Mouse (Mus musculus) forebrain, postnatal 0 days (tissue): ENCODE results near the gene Sox14. TPM values are rescaled to one million over a fixed set of nuclear protein-coding genes. Genes with fewer than 3 reads are reported as not detected.
A peak's percentile ranks its signal among the peaks of the same experiment; 100 is the strongest.

Experiments used
- ATAC-seq: fragments of 200-750 bp; cut with Nextera tagmentation; 2 replicates; pipeline ENCODE4 v1.8.0; 2017; ENCODE audit warnings: mild to moderate bottlenecking, moderate library complexity
- DNase-seq: peaks from one replicate; pipeline ENCODE4 v3.0.0-alpha.2; 2015
- H3K27ac ChIP-seq: fragments of 300-500 bp; sonication (generic); 2 replicates; pipeline ENCODE4 v1.5.1; 2014; ENCODE audit warnings: low read depth, mild to moderate bottlenecking, antibody characterized with exemption, low read length, moderate library complexity, mixed read lengths
- H3K27me3 ChIP-seq: fragments of 300-500 bp; sonication (generic); 2 replicates; pipeline ENCODE4 v1.6.1; 2014; ENCODE audit warnings: mild to moderate bottlenecking, low read length, mixed read lengths; ENCODE audit not compliant: insufficient read depth
- H3K36me3 ChIP-seq: fragments of 300-500 bp; sonication (generic); 2 replicates; pipeline ENCODE4 v1.6.1; 2014; ENCODE audit warnings: mild to moderate bottlenecking, moderate library complexity; ENCODE audit not compliant: insufficient read depth
- H3K4me1 ChIP-seq: fragments of 300-500 bp; sonication (generic); 2 replicates; pipeline ENCODE4 v1.6.1; 2014; ENCODE audit warnings: antibody characterized with exemption; ENCODE audit not compliant: insufficient read depth
- H3K4me2 ChIP-seq: fragments of 300-500 bp; sonication (generic); 2 replicates; pipeline ENCODE4 v1.6.1; 2014; ENCODE audit warnings: low read depth, mild to moderate bottlenecking, moderate library complexity
- H3K4me3 ChIP-seq: fragments of 300-500 bp; sonication (generic); 2 replicates; pipeline ENCODE4 v1.5.1; 2014; ENCODE audit warnings: low read depth, low read length, mixed read lengths
- H3K9ac ChIP-seq: fragments of 300-500 bp; sonication (generic); 2 replicates; pipeline ENCODE4 v1.6.1; 2014; ENCODE audit warnings: mild to moderate bottlenecking
- H3K9me3 ChIP-seq: fragments of 300-500 bp; sonication (generic); 2 replicates; pipeline ENCODE4 v1.6.1; 2016; ENCODE audit warnings: low read length
- CTCF ChIP-seq: sonication (generic); IDR thresholded peaks from 2 replicates; pipeline ENCODE4 v1.5.1; 2016; ENCODE audit warnings: antibody characterized with exemption, control low read depth, low read depth
- WGBS: fragments of 180-500 bp; shearing (Covaris S2); extraction: QIAGEN DNeasy Blood & Tissue Kit; methylation state at CpG from one replicate; pipeline ENCODE4 v1.1.7; 2014; 5-methylcytosine and 5-hydroxymethylcytosine counted together
- polyA plus RNA-seq: library from polyadenylated mRNA; unstranded; fragments of >200 nt; fragmentation: Nextera tagmentation; extraction: Ambion mirVana; gene quantifications from 2 replicates; pipeline ENCODE4 v1.2.1, GENCODE M21; 2015
- total RNA-seq: library from RNA; depleted of rRNA; stranded (reverse); fragments of >200 nt; gene quantifications from 2 replicates; pipeline ENCODE4 v1.2.3, GENCODE M21; 2014; rRNA removed

Gene Sox14
- total RNA-seq, result 1.2 and 2.0 TPM in 2 replicates
- polyA plus RNA-seq, result 0.39 and 2.1 TPM in 2 replicates

DNA sequence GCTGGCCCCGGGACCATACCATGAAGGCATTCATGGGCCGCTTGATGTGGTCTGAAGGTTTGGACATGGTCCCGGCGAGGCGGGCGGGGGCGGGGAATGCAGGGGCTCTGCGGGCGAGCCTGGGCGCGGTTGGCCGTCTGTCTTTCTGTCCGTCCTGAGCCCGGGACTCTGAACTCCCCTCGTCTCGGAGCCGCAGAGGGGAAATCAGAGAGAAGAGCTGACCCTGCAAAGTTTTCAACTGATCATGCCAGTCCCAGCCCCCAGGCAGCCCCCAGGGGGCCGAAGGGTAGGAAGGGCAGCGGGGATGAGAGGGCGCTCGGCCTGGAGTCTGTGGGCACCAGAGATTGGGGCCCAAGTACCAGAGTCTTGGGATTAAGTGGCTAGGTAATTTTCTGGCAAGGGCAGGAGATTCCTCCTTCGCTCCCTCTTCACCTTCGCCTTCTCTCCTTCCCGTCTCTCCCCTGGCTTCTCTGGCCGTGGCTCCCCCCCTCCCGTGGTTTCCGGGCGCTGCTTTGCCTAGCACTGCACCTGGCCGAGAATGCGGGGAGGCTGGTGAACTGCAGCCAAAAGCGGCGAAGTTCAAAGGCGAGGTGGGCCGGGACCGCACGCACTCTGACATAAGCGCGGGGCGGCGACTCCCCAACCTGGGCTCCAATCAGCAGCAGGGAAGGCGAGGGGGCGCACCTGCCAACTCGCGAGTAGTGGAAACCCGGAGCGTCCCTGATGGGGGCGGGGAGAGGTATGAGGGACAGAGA lies at the start of gene Sox14:
TSS of gene Sox14 (minus strand) at position 553 of the 755 bp plus-strand sequence.
- WGBS, result 3% methylated on average over 47 of the region's 47 CpGs
- DNase-seq (no peak), ATAC-seq (no peak)
- Histone ChIP-seq H3K36me3 (no peaks in the 10 kb centered on the region), H3K27me3 (peaks cover 93% of the 10 kb centered on the region), H3K9ac (no peak within 1 kb of the TSS), H3K4me2 (peak within 1 kb of the TSS; percentile 44), H3K9me3 (no peaks in the 10 kb centered on the region), H3K4me1 (no peaks in the 10 kb centered on the region), H3K4me3 (peak within 1 kb of the TSS; percentile 25), H3K27ac (no peak within 1 kb of the TSS)
- TF ChIP-seq CTCF, result no peak

DNA sequence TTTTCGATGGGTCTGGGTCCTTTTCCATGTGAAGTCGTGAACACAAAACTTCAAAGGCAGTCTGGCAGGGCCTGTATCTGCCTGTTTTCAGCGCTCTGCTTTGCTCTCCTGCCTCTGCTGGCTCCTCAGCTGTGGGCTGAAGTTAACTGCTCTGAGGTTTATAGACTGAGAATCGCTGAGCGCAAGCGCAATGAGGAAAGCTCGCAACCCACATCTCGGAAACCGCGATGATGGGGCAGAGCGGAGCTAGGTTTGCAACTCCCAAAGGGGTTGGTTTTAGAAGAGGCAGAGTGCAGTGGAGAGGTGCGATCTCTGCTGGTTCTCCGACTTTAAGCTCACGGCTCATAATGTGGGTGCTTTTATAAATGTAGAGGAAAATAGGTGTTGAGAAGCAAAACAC lies 3.3 kb upstream of the Sox14 start:
- no peak for TF ChIP-seq CTCF
- Histone ChIP-seq H3K9ac (no peak overlapping the region), H3K4me3 (no peak overlapping the region), H3K4me1 (no peaks in the 10 kb centered on the region), H3K36me3 (no peaks in the 10 kb centered on the region), H3K27ac (no peak overlapping the region), H3K9me3 (no peaks in the 10 kb centered on the region), H3K4me2 (no peak overlapping the region), H3K27me3 (peaks cover 62% of the 10 kb centered on the region)
- no peak for ATAC-seq
- peak; percentile 36 for DNase-seq
- WGBS, result 6% methylated on average over 14 of the region's 14 CpGs

DNA sequence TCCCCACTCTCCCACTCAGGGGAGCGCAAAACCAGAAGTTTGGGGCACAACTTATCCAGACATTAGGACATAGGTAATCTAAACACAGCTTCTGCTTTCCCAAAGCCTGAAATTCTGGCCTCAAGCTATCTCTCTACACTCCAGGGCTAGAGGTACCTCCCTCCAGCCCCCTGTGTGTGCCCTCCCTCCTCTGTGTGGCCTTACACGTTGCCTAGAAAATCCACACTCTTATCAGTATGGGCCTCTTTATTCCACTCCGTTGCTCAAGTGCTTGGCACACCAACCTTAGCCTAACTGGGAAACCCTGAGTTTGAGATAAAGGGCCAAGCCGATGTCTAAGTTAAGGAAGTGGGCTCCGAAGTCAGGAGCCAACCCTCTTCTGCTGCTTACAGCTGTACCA lies 2.6 kb upstream of the Sox14 start:
- no peak for TF ChIP-seq CTCF
- ATAC-seq, result no peak
- no peak for DNase-seq
- Histone ChIP-seq H3K27ac (no peak overlapping the region), H3K9me3 (no peaks in the 10 kb centered on the region), H3K4me2 (no peak overlapping the region), H3K4me3 (no peak overlapping the region), H3K27me3 (peaks cover 69% of the 10 kb centered on the region), H3K4me1 (no peaks in the 10 kb centered on the region), H3K9ac (no peak overlapping the region), H3K36me3 (no peaks in the 10 kb centered on the region)
- 13% methylated on average over 5 of the region's 5 CpGs for WGBS

DNA sequence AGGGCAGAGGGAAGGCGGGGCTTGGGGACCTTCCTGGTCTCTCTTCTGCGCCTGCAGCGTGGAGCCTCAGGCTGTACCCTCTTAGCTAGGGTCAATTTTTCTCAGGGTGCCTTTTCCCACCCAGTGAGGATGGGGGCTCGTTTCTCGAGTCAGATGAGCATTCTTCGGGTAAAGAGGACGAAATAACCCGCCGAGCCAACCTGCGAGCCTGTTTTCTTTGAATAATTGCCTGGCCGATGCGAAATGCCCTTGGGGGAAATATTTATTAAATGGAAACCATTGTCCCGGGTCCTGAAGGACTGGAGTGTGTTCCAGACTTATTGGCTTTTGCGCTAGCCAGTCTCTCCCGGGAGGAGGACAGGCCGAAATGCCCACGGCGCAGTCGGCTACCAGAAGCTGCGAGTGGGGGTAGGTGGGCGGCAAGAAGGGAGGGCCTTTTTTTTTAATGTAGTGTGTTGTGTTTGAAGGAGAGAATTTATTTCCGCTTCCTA lies 1.1 kb upstream of the Sox14 start:
- WGBS, result 2% methylated on average over 22 of the region's 22 CpGs
- ATAC-seq, result no peak
- Histone ChIP-seq H3K36me3 (no peaks in the 10 kb centered on the region), H3K9me3 (no peaks in the 10 kb centered on the region), H3K9ac (no peak overlapping the region), H3K4me3 (no peak overlapping the region), H3K4me1 (no peaks in the 10 kb centered on the region), H3K4me2 (no peak overlapping the region), H3K27me3 (peaks cover 80% of the 10 kb centered on the region), H3K27ac (no peak overlapping the region)
- DNase-seq, result peak; percentile 20
- no peak for TF ChIP-seq CTCF

DNA sequence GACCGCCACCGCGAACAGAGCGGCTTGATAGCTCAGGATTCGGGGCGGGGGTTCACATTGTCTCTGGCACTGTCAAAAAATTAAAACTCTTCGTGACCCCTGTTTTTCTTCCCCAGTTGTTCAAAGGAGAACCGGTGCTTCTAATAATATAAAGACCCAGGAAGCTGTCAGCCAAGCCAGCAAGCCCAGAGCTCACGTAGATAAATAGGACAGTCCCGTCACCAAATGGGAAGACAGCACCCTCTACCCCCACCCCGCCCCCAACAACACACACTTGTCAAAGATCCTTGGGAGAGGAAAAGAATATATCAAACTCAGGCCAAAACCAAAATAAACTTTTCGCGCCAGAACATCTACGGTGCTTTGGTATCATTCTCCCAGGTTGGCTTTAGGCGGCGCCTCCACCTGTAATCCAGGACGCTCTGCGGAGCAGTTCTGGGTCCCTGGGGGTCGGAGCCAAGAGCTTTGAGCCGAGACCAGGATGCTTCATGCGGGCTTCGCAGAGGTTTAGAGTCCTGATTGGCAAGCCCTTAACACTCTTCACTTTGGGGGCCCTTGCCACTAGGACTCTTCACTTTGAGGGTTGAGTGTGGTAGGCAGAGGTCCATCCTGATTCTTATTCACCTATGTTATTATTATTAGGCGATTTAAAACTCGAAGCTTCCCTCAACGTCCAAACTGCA lies 544 bp upstream of the Sox14 start:
- H3K27ac ChIP-seq, result no peak overlapping the region
- peak overlapping the region; percentile 44 for H3K4me2 ChIP-seq
- no peak for TF ChIP-seq CTCF
- no peaks in the 10 kb centered on the region for H3K4me1 ChIP-seq
- H3K36me3 ChIP-seq, result no peaks in the 10 kb centered on the region
- H3K9me3 ChIP-seq, result no peaks in the 10 kb centered on the region
- H3K27me3 ChIP-seq, result peaks cover 85% of the 10 kb centered on the region
- peak overlapping the region; percentile 25 for H3K4me3 ChIP-seq
- DNase-seq, result no peak
- ATAC-seq, result no peak
- no peak overlapping the region for H3K9ac ChIP-seq
- whole genome bisulfite sequencing, result 2% methylated on average over 25 of the region's 25 CpGs

- H3K36me3 ChIP-seq, result no peaks in the 10 kb centered on the region
- ATAC-seq (no peak), DNase-seq (no peak)
- no peaks in the 10 kb centered on the region for H3K4me1 ChIP-seq
- H3K4me2 ChIP-seq, result no peak overlapping the region
- 4% methylated on average over 52 of the region's 52 CpGs for WGBS
- TF ChIP-seq CTCF, result no peak
- H3K27ac ChIP-seq, result no peak overlapping the region
- peaks cover 93% of the 10 kb centered on the region for H3K27me3 ChIP-seq
- H3K4me3 ChIP-seq, result peak overlapping the region; percentile 25; the same call in 1 of the 2 replicates
- H3K9me3 ChIP-seq, result no peaks in the 10 kb centered on the region
- H3K9ac ChIP-seq, result no peak overlapping the region
These were observed 994 bp downstream of the Sox14 start for GRCm38 (mm10) chr9:99874735-99875617.
